Mouse (Mus musculus) neural tube, embryonic 14.5 days (tissue): ENCODE measurements around the gene Fzd2. TPM values are rescaled to one million over a fixed set of nuclear protein-coding genes. Genes with fewer than 3 reads are reported as not detected.

ENCODE experiments used
- ATAC-seq: fragments of 200-750 bp; cut with Nextera tagmentation; 2 replicates; pipeline ENCODE4 v1.8.0; 2017; ENCODE audit warnings: low read depth, mild to moderate bottlenecking, moderate TSS enrichment, moderate library complexity
- H3K27ac ChIP-seq: fragments of 300-500 bp; sonication (generic); 2 replicates; pipeline ENCODE4 v1.5.1; 2014; ENCODE audit warnings: low read depth, mild to moderate bottlenecking, control low read depth, low read length, moderate library complexity, mixed read lengths
- H3K27me3 ChIP-seq: fragments of 300-500 bp; sonication (generic); 2 replicates; pipeline ENCODE4 v1.6.1; 2014; ENCODE audit warnings: low read length; ENCODE audit not compliant: control insufficient read depth, insufficient read depth
- H3K36me3 ChIP-seq: fragments of 300-500 bp; sonication (generic); 2 replicates; pipeline ENCODE4 v1.6.1; 2014; ENCODE audit warnings: low read length, mixed read lengths; ENCODE audit not compliant: control insufficient read depth, insufficient read depth
- H3K4me1 ChIP-seq: fragments of 300-500 bp; sonication (generic); 2 replicates; pipeline ENCODE4 v1.6.1; 2014; ENCODE audit warnings: low read length; ENCODE audit not compliant: control insufficient read depth, insufficient read depth
- H3K4me2 ChIP-seq: fragments of 300-500 bp; sonication (generic); 2 replicates; pipeline ENCODE4 v1.6.1; 2014; ENCODE audit warnings: mild to moderate bottlenecking, low read depth, low read length, control low read depth
- H3K4me3 ChIP-seq: fragments of 300-500 bp; sonication (generic); 2 replicates; pipeline ENCODE4 v1.5.1; 2014; ENCODE audit warnings: low read depth, low read length, control low read depth, mixed read lengths
- H3K9ac ChIP-seq: fragments of 300-500 bp; sonication (generic); replicated peaks from 2 replicates; pipeline ENCODE4 v1.6.1; 2014; ENCODE audit warnings: low read depth, mild to moderate bottlenecking, control low read depth, low read length, mixed read lengths
- H3K9me3 ChIP-seq: fragments of 300-500 bp; sonication (generic); 2 replicates; pipeline ENCODE4 v1.6.1; 2016; ENCODE audit warnings: low read length; ENCODE audit not compliant: control insufficient read depth
- WGBS: fragments of 180-500 bp; shearing (Covaris S2); extraction: QIAGEN DNeasy Blood & Tissue Kit; methylation state at CpG from one replicate; pipeline ENCODE4 v1.1.7; 2014; 5-methylcytosine and 5-hydroxymethylcytosine counted together
- polyA plus RNA-seq: library from polyadenylated mRNA; unstranded; fragments of >200 nt; fragmentation: Nextera tagmentation; extraction: Ambion mirVana; gene quantifications from 2 replicates; pipeline ENCODE4 v1.2.1, GENCODE M21; 2014

Fzd2 gene
- polyA plus RNA-seq, 1 experiment from 2014 or later, result 6.5 TPM

- Histone ChIP-seq H3K4me1 (no peaks in the 10 kb centered on the region), H3K36me3 (no peaks in the 10 kb centered on the region), H3K27ac (no peak overlapping the region), H3K4me3 (no peak overlapping the region), H3K9me3 (no peaks in the 10 kb centered on the region), H3K27me3 (no peaks in the 10 kb centered on the region), H3K9ac (no peak overlapping the region), H3K4me2 (no peak overlapping the region)
- no peak for ATAC-seq
- WGBS, result 70% methylated on average over 10 of the region's 10 CpGs
These were observed 39.7 kb downstream of the Fzd2 start for GRCm38 (mm10) chr11:102643891-102644382.

GRCm38 (mm10) chr11:102646226-102646625 lies 42.0 kb downstream of the Fzd2 start:
- no peaks in the 10 kb centered on the region for H3K9me3 ChIP-seq
- no peak overlapping the region for H3K27ac ChIP-seq
- H3K36me3 ChIP-seq, result no peaks in the 10 kb centered on the region
- H3K9ac ChIP-seq, result no peak overlapping the region
- no peak overlapping the region for H3K4me3 ChIP-seq
- H3K4me1 ChIP-seq, result no peaks in the 10 kb centered on the region
- 87% methylated on average over 13 of the region's 13 CpGs for WGBS
- no peaks in the 10 kb centered on the region for H3K27me3 ChIP-seq
- no peak for ATAC-seq
- H3K4me2 ChIP-seq, result no peak overlapping the region

GRCm38 (mm10) chr11:102647885-102648284 lies 43.7 kb downstream of the Fzd2 start:
- Histone ChIP-seq H3K27me3 (no peaks in the 10 kb centered on the region), H3K9me3 (no peaks in the 10 kb centered on the region), H3K4me2 (no peak overlapping the region), H3K4me3 (no peak overlapping the region), H3K36me3 (no peaks in the 10 kb centered on the region), H3K9ac (no peak overlapping the region), H3K27ac (no peak overlapping the region), H3K4me1 (no peaks in the 10 kb centered on the region)
- ATAC-seq, result no peak
- 82% methylated on average over 12 of the region's 12 CpGs for WGBS

GRCm38 (mm10) chr11:102651381-102651780 lies 47.2 kb downstream of the Fzd2 start:
- H3K4me2 ChIP-seq, result no peak overlapping the region
- no peaks in the 10 kb centered on the region for H3K27me3 ChIP-seq
- H3K4me1 ChIP-seq, result no peaks in the 10 kb centered on the region
- H3K9me3 ChIP-seq, result no peaks in the 10 kb centered on the region
- no peak overlapping the region for H3K4me3 ChIP-seq
- no peak overlapping the region for H3K27ac ChIP-seq
- no peak for ATAC-seq
- H3K36me3 ChIP-seq, result no peaks in the 10 kb centered on the region
- no peak overlapping the region for H3K9ac ChIP-seq
- WGBS, result 6% methylated on average over 9 of the region's 9 CpGs

GRCm38 (mm10) chr11:102652844-102653243 lies 48.6 kb downstream of the Fzd2 start:
- Histone ChIP-seq H3K36me3 (no peaks in the 10 kb centered on the region), H3K4me2 (no peak overlapping the region), H3K9me3 (no peaks in the 10 kb centered on the region), H3K9ac (no peak overlapping the region), H3K27ac (no peak overlapping the region), H3K4me3 (no peak overlapping the region), H3K27me3 (no peaks in the 10 kb centered on the region), H3K4me1 (no peaks in the 10 kb centered on the region)
- no peak for ATAC-seq
- 73% methylated on average over 3 of the region's 3 CpGs for WGBS

GRCm38 (mm10) chr11:102655888-102656287 lies 51.7 kb downstream of the Fzd2 start:
- Histone ChIP-seq H3K36me3 (no peaks in the 10 kb centered on the region), H3K27me3 (no peaks in the 10 kb centered on the region), H3K9me3 (no peaks in the 10 kb centered on the region), H3K4me2 (no peak overlapping the region), H3K4me1 (no peaks in the 10 kb centered on the region), H3K9ac (no peak overlapping the region), H3K4me3 (no peak overlapping the region), H3K27ac (no peak overlapping the region)
- ATAC-seq, result no peak
- 74% methylated on average over 8 of the region's 8 CpGs for WGBS

GRCm38 (mm10) chr11:102656326-102656926 lies 52.2 kb downstream of the Fzd2 start:
- no peaks in the 10 kb centered on the region for H3K36me3 ChIP-seq
- H3K27ac ChIP-seq, result no peak overlapping the region
- H3K9ac ChIP-seq, result no peak overlapping the region
- H3K4me3 ChIP-seq, result no peak overlapping the region
- no peaks in the 10 kb centered on the region for H3K27me3 ChIP-seq
- no peaks in the 10 kb centered on the region for H3K9me3 ChIP-seq
- H3K4me1 ChIP-seq, result no peaks in the 10 kb centered on the region
- no peak for ATAC-seq
- WGBS, result 29% methylated on average over 4 of the region's 4 CpGs
- H3K4me2 ChIP-seq, result no peak overlapping the region

- 67% methylated on average over 6 of the region's 6 CpGs for WGBS
- Histone ChIP-seq H3K4me2 (no peak overlapping the region), H3K36me3 (no peaks in the 10 kb centered on the region), H3K9ac (no peak overlapping the region), H3K9me3 (no peaks in the 10 kb centered on the region), H3K4me1 (no peaks in the 10 kb centered on the region), H3K4me3 (no peak overlapping the region), H3K27me3 (no peaks in the 10 kb centered on the region), H3K27ac (no peak overlapping the region)
- ATAC-seq, result no peak
These were observed 52.7 kb downstream of the Fzd2 start for GRCm38 (mm10) chr11:102656931-102657330.
